Mouse (Mus musculus): ENCODE results near the gene Stx5a. TPM values are rescaled to one million over a fixed set of nuclear protein-coding genes. Genes with fewer than 3 reads are reported as not detected.

Gene Stx5a
- polyA plus RNA-seq, 1 experiment, result 83.9 TPM

DNA sequence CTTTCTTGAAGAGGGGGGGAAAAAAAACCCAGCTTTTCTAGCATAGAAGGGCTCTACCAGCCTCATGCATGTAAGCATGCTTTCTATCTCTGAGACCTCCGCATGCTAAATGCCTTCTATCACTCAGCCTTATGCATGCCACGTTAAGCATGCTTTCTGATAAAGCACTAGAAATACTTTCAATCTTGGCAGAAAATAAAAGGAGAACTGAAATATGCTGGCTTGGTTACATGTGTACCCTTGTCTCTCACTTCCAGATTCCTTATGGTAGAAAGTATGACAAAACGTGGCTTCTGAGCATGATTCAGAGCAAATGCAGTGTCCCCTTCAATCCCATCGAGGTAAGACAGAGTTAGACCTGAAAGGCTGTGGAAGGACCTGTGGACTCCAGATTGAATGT, 22.1 kb downstream of the Stx5a start:
- 77% methylated on average over 4 of the region's 4 CpGs for WGBS
- Histone ChIP-seq H3K4me3 (replicated peaks; ENCODE audit: control insufficient read depth, low read depth, low read length) (no peak overlapping the region), H3K4me1 (ENCODE audit: control insufficient read depth, insufficient read depth, low read length) (no peaks in the 10 kb centered on the region), H3K27ac (ENCODE audit: control insufficient read depth, insufficient read depth, low read depth, low read length, poor library complexity) (no peak overlapping the region)
- no peak for TF ChIP-seq POLR2A (IDR thresholded peaks at IDR 0.05; ENCODE audit: borderline replicate concordance, control insufficient read depth, low read depth, low read length)
- no peak for TF ChIP-seq CTCF (IDR thresholded peaks at IDR 0.05; ENCODE audit: control insufficient read depth, insufficient read depth, low read length)

DNA sequence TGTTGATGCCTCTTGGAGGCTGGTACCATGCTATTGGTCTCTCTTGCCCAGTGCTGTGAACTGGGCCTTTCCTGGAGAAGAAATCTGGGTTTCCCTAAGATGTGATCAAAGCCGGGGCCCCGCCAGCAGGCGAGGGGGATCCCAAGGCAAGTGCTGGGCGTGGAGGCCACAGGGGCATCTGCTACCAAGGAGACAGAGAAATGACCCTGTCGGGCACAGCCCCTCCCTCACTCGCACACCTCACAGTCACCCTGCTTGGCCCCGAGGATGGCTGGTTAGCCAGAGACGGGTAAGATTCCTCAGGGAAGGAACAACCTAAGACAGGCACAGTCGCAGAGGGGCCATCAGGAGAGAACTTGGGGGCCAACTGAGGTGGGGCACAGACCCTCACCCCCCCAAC, 24.3 kb downstream of the Stx5a start:
- Histone ChIP-seq H3K4me3 (replicated peaks; ENCODE audit: control insufficient read depth, low read depth, low read length) (no peak overlapping the region), H3K27ac (ENCODE audit: control insufficient read depth, insufficient read depth, low read depth, low read length, poor library complexity) (no peak overlapping the region), H3K4me1 (ENCODE audit: control insufficient read depth, insufficient read depth, low read length) (no peaks in the 10 kb centered on the region)
- 89% methylated on average over 9 of the region's 9 CpGs for WGBS
- TF ChIP-seq CTCF (IDR thresholded peaks at IDR 0.05; ENCODE audit: control insufficient read depth, insufficient read depth, low read length) (no peak), POLR2A (IDR thresholded peaks at IDR 0.05; ENCODE audit: borderline replicate concordance, control insufficient read depth, low read depth, low read length) (no peak)

DNA sequence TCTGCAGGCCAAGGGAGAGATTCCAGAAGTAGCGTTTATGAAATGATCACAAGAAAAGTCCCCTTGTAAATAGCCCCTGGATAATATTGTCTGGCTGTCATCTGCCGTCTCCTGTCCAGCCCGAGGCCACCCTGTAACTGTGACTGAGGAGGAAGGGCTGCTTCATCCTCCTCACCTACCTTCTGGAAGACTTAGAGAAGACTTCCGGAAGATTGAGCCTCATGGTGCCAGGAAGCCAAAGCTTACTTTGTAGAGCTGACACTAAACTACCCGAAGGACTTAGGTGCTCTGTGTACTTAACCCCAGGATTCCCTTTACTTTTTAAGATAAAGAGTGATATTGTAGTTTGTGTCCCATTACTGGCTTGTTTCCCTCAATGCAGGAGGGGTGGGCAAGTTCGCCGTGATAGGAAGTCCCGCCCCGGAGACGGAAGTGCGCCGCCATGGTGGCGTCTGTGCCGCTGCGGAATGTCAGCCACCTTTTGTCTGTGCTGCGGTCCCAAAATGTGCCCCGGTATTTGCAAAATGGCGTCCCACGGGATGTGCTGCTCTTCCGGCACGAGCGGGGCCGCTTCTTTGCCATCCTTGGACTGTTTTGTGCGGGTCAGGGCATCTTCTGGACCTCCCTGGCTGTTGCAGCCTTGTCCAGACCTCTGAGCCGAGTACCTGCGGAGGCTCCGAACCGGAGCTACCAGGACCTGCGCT, 29.5 kb downstream of the Stx5a start, which contains the start of gene Tmem223:
Gene Tmem223, plus strand, starts transcription at position 430 of the 704 bp plus-strand sequence.
- 22% methylated on average over 29 of the region's 29 CpGs for WGBS
- TF ChIP-seq POLR2A (IDR thresholded peaks at IDR 0.05; ENCODE audit: borderline replicate concordance, control insufficient read depth, low read depth, low read length), result peak; percentile 93
- peak; percentile 11; the same call in 1 of the 2 replicates for TF ChIP-seq CTCF (IDR thresholded peaks at IDR 0.05; ENCODE audit: control insufficient read depth, insufficient read depth, low read length)
- Histone ChIP-seq H3K4me3 (replicated peaks; ENCODE audit: control insufficient read depth, low read depth, low read length) (peak within 1 kb of the TSS; percentile 87), H3K4me1 (ENCODE audit: control insufficient read depth, insufficient read depth, low read length) (peaks cover 9% of the 10 kb centered on the region; the same call in 1 of the 2 replicates), H3K27ac (ENCODE audit: control insufficient read depth, insufficient read depth, low read depth, low read length, poor library complexity) (peak within 1 kb of the TSS; percentile 79)

DNA sequence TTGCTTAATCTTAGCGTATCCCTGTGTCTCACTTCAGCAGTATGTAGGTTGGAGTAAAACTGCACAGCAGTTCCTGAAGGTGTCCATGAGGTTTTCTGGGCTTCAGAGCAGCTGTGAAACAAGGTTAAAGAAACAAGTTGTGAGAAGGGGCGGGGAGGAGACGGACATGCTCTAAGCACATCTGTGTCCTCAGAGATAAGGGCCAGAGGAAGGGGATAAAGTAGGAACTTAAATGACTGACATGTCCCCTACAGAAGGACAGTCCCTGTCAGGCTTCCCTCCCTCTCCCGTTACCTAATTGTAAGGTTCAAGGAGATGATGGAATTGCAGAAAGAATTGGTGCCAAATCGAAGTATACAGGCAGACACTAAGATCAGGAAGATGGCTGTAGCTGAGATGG, 31.8 kb downstream of the Stx5a start:
- Histone ChIP-seq H3K4me3 (replicated peaks; ENCODE audit: control insufficient read depth, low read depth, low read length) (peak overlapping the region; percentile 94), H3K4me1 (ENCODE audit: control insufficient read depth, insufficient read depth, low read length) (peaks cover 9% of the 10 kb centered on the region; the same call in 1 of the 2 replicates)

DNA sequence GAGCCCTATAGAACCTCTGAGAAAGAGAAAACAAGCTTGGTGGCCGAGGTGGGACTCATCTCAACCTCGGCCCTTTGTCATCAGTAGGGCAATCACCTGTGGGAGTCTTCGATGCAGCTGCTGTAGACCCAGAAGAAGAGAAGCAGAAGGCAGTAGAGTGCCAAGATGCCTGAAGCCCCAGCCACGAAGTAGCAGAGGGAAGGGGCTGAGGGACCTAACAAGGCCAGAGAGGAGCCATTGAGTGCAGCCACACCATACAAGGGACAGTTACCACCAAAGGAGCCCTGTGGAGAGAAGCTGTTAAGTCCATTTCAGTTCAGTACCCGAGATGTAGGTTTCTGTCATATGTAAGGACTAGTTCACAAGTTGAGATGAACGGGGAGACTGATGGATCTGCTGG, 32.2 kb downstream of the Stx5a start:
- peak overlapping the region; percentile 28 for H3K27ac ChIP-seq (ENCODE audit: control insufficient read depth, insufficient read depth, low read depth, low read length, poor library complexity)
- 29% methylated on average over 6 of the region's 6 CpGs for WGBS

More for the DNA sequence above, 31.8 kb downstream of the Stx5a start:
- WGBS, result 47% methylated on average over 5 of the region's 5 CpGs
- TF ChIP-seq CTCF (IDR thresholded peaks at IDR 0.05; ENCODE audit: control insufficient read depth, insufficient read depth, low read length), result no peak
- TF ChIP-seq POLR2A (IDR thresholded peaks at IDR 0.05; ENCODE audit: borderline replicate concordance, control insufficient read depth, low read depth, low read length), result no peak
- peak overlapping the region; percentile 29 for H3K27ac ChIP-seq (ENCODE audit: control insufficient read depth, insufficient read depth, low read depth, low read length, poor library complexity)

DNA sequence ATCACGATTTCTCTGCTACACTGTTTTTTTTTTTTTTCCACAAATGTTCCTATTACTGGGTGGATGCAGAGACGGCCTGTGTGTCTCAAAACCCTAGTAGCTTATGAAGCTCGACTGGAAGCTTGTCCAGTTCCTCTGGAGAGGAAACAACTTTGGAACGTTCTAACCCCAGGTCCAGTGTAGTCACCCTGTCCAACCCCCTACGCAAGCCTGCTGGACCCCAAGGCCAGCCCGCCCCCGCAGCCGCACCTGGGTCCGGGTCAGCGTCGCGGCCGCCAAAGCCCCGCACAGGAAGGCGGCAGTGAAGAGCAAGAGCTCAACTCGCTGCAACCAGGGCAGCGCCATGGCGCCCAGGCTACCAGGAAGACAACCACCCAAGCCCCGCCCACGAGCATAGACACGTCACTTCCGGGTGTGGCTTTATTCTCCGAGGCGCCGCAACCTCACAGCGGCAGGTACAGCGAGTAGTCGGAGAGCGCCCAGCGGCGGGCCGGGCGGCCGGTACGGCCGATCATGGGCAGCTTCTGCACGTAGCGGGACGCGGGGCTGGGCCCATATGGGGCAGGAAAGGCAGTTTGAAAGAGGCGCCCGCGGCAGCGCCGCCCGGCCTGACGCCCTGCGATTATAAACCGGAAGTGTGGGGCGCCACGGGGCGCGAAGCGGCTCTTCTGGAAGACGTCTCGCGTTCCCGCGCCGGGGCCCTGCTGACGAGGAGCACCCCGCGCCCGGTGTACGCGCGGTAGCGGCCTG, 33.0 kb downstream of the Stx5a start, which contains the start of gene Tmem179b:
Gene Tmem179b, minus strand, starts transcription at position 382 of the 750 bp plus-strand sequence.
- Histone ChIP-seq H3K4me3 (replicated peaks; ENCODE audit: control insufficient read depth, low read depth, low read length) (peak within 1 kb of the TSS; percentile 94), H3K4me1 (ENCODE audit: control insufficient read depth, insufficient read depth, low read length) (peaks cover 9% of the 10 kb centered on the region; the same call in 1 of the 2 replicates), H3K27ac (ENCODE audit: control insufficient read depth, insufficient read depth, low read depth, low read length, poor library complexity) (peak within 1 kb of the TSS; percentile 98)
- under 1% methylated on average over 68 of the region's 68 CpGs for WGBS
- TF ChIP-seq POLR2A (IDR thresholded peaks at IDR 0.05; ENCODE audit: borderline replicate concordance, control insufficient read depth, low read depth, low read length) (peak; percentile 98), CTCF (IDR thresholded peaks at IDR 0.05; ENCODE audit: control insufficient read depth, insufficient read depth, low read length) (peak; percentile 8; the same call in 1 of the 2 replicates)

More for the DNA sequence above, 32.2 kb downstream of the Stx5a start:
- H3K4me3 ChIP-seq (replicated peaks; ENCODE audit: control insufficient read depth, low read depth, low read length), result peak overlapping the region; percentile 94
- TF ChIP-seq CTCF (IDR thresholded peaks at IDR 0.05; ENCODE audit: control insufficient read depth, insufficient read depth, low read length) (no peak), POLR2A (IDR thresholded peaks at IDR 0.05; ENCODE audit: borderline replicate concordance, control insufficient read depth, low read depth, low read length) (no peak)
- peaks cover 9% of the 10 kb centered on the region; the same call in 1 of the 2 replicates for H3K4me1 ChIP-seq (ENCODE audit: control insufficient read depth, insufficient read depth, low read length)

DNA sequence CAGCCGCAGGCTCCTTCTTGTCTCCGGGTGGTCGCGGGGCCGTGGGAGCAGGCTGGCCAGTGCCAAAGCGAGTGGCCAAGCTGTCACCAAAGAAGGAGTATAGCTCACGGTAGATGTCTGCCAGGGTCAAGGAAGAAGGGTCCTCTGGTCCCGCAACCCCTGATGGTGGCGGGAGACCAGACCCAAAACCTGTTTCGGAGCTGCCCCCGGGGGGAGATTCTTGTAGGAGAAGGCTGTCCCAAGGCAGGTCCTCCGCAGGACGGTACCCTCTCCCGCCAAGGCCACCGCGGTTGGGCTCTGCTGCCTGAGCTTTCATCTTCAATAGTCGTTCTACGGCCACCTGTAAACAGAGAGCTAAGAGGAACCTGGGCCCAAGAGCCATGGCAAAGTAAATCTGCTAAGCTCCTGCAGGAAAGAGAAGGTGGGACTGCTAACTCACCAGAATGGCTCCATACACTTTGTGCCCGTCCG, 33.8 kb downstream of the Stx5a start:
- no peak for TF ChIP-seq CTCF (IDR thresholded peaks at IDR 0.05; ENCODE audit: control insufficient read depth, insufficient read depth, low read length)
- TF ChIP-seq POLR2A (IDR thresholded peaks at IDR 0.05; ENCODE audit: borderline replicate concordance, control insufficient read depth, low read depth, low read length), result no peak
- WGBS, result under 1% methylated on average over 20 of the region's 20 CpGs
- peaks cover 9% of the 10 kb centered on the region; the same call in 1 of the 2 replicates for H3K4me1 ChIP-seq (ENCODE audit: control insufficient read depth, insufficient read depth, low read length)
- H3K4me3 ChIP-seq (replicated peaks; ENCODE audit: control insufficient read depth, low read depth, low read length), result peak overlapping the region; percentile 94
- peak overlapping the region; percentile 98 for H3K27ac ChIP-seq (ENCODE audit: control insufficient read depth, insufficient read depth, low read depth, low read length, poor library complexity)

Measured in bone marrow, adult 2 months (tissue).